ENCODE assay signal across 8 mouse cellular contexts in genomic region chr7:24325675-24326128, GRCm38 (mm10). TPM values are rescaled to one million over a fixed set of nuclear protein-coding genes. Genes with fewer than 3 reads are reported as not detected.
A peak's percentile ranks its signal among the peaks of the same experiment; 100 is the strongest.
DNase-seq lines count a peak whose midpoint lies in the region; ATAC-seq and TF ChIP-seq lines count a peak whose summit lies in the region.

No protein-coding gene starts in this region.

- ATAC-seq in megakaryocyte, adult 5-6 weeks (ENCODE audit: poor library complexity, severe bottlenecking), result no peak
- ATAC-seq in midbrain, postnatal 0 days (ENCODE audit: low FRiP score), result no peak
- ATAC-seq in erythroid progenitor cell, adult 5-6 weeks (replicated peaks; ENCODE audit: low FRiP score, poor library complexity, severe bottlenecking), result no peak

- 3% methylated on average over 13 of the region's 13 CpGs for WGBS in midbrain, postnatal 0 days

- H3K4me3 ChIP-seq in megakaryocyte, embryonic 14.5 days (replicated peaks), result peak overlapping the region; percentile 42
- peak overlapping the region; percentile 26 for H3K4me3 ChIP-seq in midbrain, postnatal 0 days (ENCODE audit: low read depth, low read length)

- 0 out of 2 replicates have a peak overlapping the region, but pooled peaks have one; percentile 18 for H3K27ac ChIP-seq in midbrain, postnatal 0 days (ENCODE audit: low read depth, low read length)

- no peak overlapping the region for H3K9ac ChIP-seq in midbrain, postnatal 0 days (replicated peaks; ENCODE audit: low read length, poor library complexity, severe bottlenecking)

- H3K27me3 ChIP-seq in megakaryocyte, embryonic 14.5 days (replicated peaks), result peaks cover 26% of the 10 kb centered on the region
- H3K27me3 ChIP-seq in midbrain, postnatal 0 days (ENCODE audit: insufficient read depth, low read length), result no peaks in the 10 kb centered on the region

- H3K36me3 ChIP-seq in megakaryocyte, embryonic 14.5 days (replicated peaks; ENCODE audit: low read length), result no peaks in the 10 kb centered on the region
- H3K36me3 ChIP-seq in midbrain, postnatal 0 days (ENCODE audit: insufficient read depth, low read length), result no peaks in the 10 kb centered on the region

- no peaks in the 10 kb centered on the region; the same call in 1 of the 2 replicates for H3K4me1 ChIP-seq in megakaryocyte, embryonic 14.5 days
- H3K4me1 ChIP-seq in midbrain, postnatal 0 days (ENCODE audit: insufficient read depth, low read length), result no peaks in the 10 kb centered on the region

- peak; percentile 60 to 81 for DNase-seq in frontal cortex, adult 2 months (ENCODE audit: extremely low spot score in 1 of 2, low spot score in 1 of 2)
- peak; percentile 50 to 59 for DNase-seq in left cerebral cortex, postnatal 36 days (ENCODE audit: low spot score in 2 of 2)
- DNase-seq in midbrain, postnatal 0 days (ENCODE audit: low spot score), result peak; percentile 14
- DNase-seq in spleen, postnatal 36 days (ENCODE audit: low spot score in 2 of 2), result no peak
- no peak for DNase-seq in urinary bladder, postnatal 36 days (ENCODE audit: low spot score in 2 of 2)

- H3K9me3 ChIP-seq in megakaryocyte, embryonic 14.5 days, result peaks cover 48% of the 10 kb centered on the region
- H3K9me3 ChIP-seq in midbrain, postnatal 0 days (ENCODE audit: low read length), result no peaks in the 10 kb centered on the region

- intact Hi-C loops in left cerebral cortex, postnatal 36 days (cut with DNase I), result no loop called here

- peak overlapping the region; percentile 52 for H3K4me2 ChIP-seq in midbrain, postnatal 0 days (ENCODE audit: low read depth, low read length, poor library complexity, severe bottlenecking)

- TF ChIP-seq CTCF in midbrain, postnatal 0 days (IDR thresholded peaks at IDR 0.05), result no peak

RNA-seq across cellular contexts. Expression of gene Tescl, which starts 8.0 kb away (rescaled TPM):
- not detected in 2 replicates for polyA plus RNA-seq in megakaryocyte, embryonic 14.5 days (2012; ENCODE audit: insufficient read depth, low replicate concordance)
- total RNA-seq in megakaryocyte, adult 5-6 weeks (2015), result not detected in 2 replicates
- not detected in 2 replicates for total RNA-seq in megakaryocyte, adult 5-6 weeks (2017)
- polyA plus RNA-seq in frontal cortex, adult 2 months (2012; rRNA removed), result not detected in 2 replicates
- total RNA-seq in left cerebral cortex, postnatal 36 days (2021), result not detected
- not detected in 2 replicates for total RNA-seq in midbrain, postnatal 0 days (2014; rRNA removed)
- 0.19 TPM in 1 of 2 replicates, not detected in the other for polyA plus RNA-seq in midbrain, postnatal 0 days (2015; fragmentation: Nextera tagmentation; extraction: Ambion mirVana)
- total RNA-seq in erythroid progenitor cell, adult 5-6 weeks (2015; ENCODE audit: low replicate concordance), result not detected in 2 replicates
- not detected in 2 replicates for total RNA-seq in erythroid progenitor cell, adult 5-6 weeks (2017; ENCODE audit: low replicate concordance)

RNA-seq across cellular contexts. Expression of gene Zfp94, which starts 9.2 kb away (rescaled TPM):
- polyA plus RNA-seq in megakaryocyte, embryonic 14.5 days (2012; ENCODE audit: insufficient read depth, low replicate concordance), result 1.1 TPM in 1 of 2 replicates, not detected in the other
- 0.49 and 1.6 TPM in 2 replicates for total RNA-seq in megakaryocyte, adult 5-6 weeks (2015)
- 0.94 and 0.95 TPM in 2 replicates for total RNA-seq in megakaryocyte, adult 5-6 weeks (2017)
- 20.3 and 21.0 TPM in 2 replicates for polyA plus RNA-seq in frontal cortex, adult 2 months (2012; rRNA removed)
- 10 to 100 TPM; 13.2 to 16.2 TPM for total RNA-seq in left cerebral cortex, postnatal 36 days (2021)
- total RNA-seq in midbrain, postnatal 0 days (2014; rRNA removed), result 13.3 and 25.0 TPM in 2 replicates
- polyA plus RNA-seq in midbrain, postnatal 0 days (2015; fragmentation: Nextera tagmentation; extraction: Ambion mirVana), result 17.4 and 22.9 TPM in 2 replicates
- total RNA-seq in erythroid progenitor cell, adult 5-6 weeks (2015; ENCODE audit: low replicate concordance), result 0.72 TPM in 1 of 2 replicates, not detected in the other
- 0.39 TPM in 1 of 2 replicates, not detected in the other for total RNA-seq in erythroid progenitor cell, adult 5-6 weeks (2017; ENCODE audit: low replicate concordance)

RNA-seq across cellular contexts. Expression of gene Lypd5, which starts 23.3 kb away (rescaled TPM):
- polyA plus RNA-seq in megakaryocyte, embryonic 14.5 days (2012; ENCODE audit: insufficient read depth, low replicate concordance), result not detected in 2 replicates
- not detected in 2 replicates for total RNA-seq in megakaryocyte, adult 5-6 weeks (2015)
- not detected in 2 replicates for total RNA-seq in megakaryocyte, adult 5-6 weeks (2017)
- 0.04 TPM in 1 of 2 replicates, not detected in the other for polyA plus RNA-seq in frontal cortex, adult 2 months (2012; rRNA removed)
- total RNA-seq in left cerebral cortex, postnatal 36 days (2021), result not detected
- 0.44 TPM in 1 of 2 replicates, not detected in the other for total RNA-seq in midbrain, postnatal 0 days (2014; rRNA removed)
- polyA plus RNA-seq in midbrain, postnatal 0 days (2015; fragmentation: Nextera tagmentation; extraction: Ambion mirVana), result not detected in 2 replicates
- total RNA-seq in erythroid progenitor cell, adult 5-6 weeks (2015; ENCODE audit: low replicate concordance), result not detected in 2 replicates
- not detected in 2 replicates for total RNA-seq in erythroid progenitor cell, adult 5-6 weeks (2017; ENCODE audit: low replicate concordance)

RNA-seq across cellular contexts. Expression of gene Zfp61, which starts 24.7 kb away (rescaled TPM):
- polyA plus RNA-seq in megakaryocyte, embryonic 14.5 days (2012; ENCODE audit: insufficient read depth, low replicate concordance), result 5.2 and 7.2 TPM in 2 replicates
- total RNA-seq in megakaryocyte, adult 5-6 weeks (2015), result 4.2 and 4.9 TPM in 2 replicates
- 10.6 and 12.7 TPM in 2 replicates for total RNA-seq in megakaryocyte, adult 5-6 weeks (2017)
- polyA plus RNA-seq in frontal cortex, adult 2 months (2012; rRNA removed), result 27.5 and 28.7 TPM in 2 replicates
- total RNA-seq in left cerebral cortex, postnatal 36 days (2021), result 10 to 100 TPM; 21.9 to 23.9 TPM
- total RNA-seq in midbrain, postnatal 0 days (2014; rRNA removed), result 18.3 and 30.9 TPM in 2 replicates
- polyA plus RNA-seq in midbrain, postnatal 0 days (2015; fragmentation: Nextera tagmentation; extraction: Ambion mirVana), result 30.3 and 32.4 TPM in 2 replicates
- 1.1 and 2.5 TPM in 2 replicates for total RNA-seq in erythroid progenitor cell, adult 5-6 weeks (2015; ENCODE audit: low replicate concordance)
- total RNA-seq in erythroid progenitor cell, adult 5-6 weeks (2017; ENCODE audit: low replicate concordance), result 1.8 TPM in 1 of 2 replicates, not detected in the other

RNA-seq across cellular contexts. Expression of gene Kcnn4, which starts 44.4 kb away (rescaled TPM):
- polyA plus RNA-seq in megakaryocyte, embryonic 14.5 days (2012; ENCODE audit: insufficient read depth, low replicate concordance), result 9.0 and 25.3 TPM in 2 replicates
- total RNA-seq in megakaryocyte, adult 5-6 weeks (2015), result 5.9 and 7.6 TPM in 2 replicates
- total RNA-seq in megakaryocyte, adult 5-6 weeks (2017), result 14.2 and 17.0 TPM in 2 replicates
- 2.4 and 3.0 TPM in 2 replicates for polyA plus RNA-seq in frontal cortex, adult 2 months (2012; rRNA removed)
- under 1 TPM; 0.42 to 0.77 TPM for total RNA-seq in left cerebral cortex, postnatal 36 days (2021)
- 0.27 and 2.5 TPM in 2 replicates for total RNA-seq in midbrain, postnatal 0 days (2014; rRNA removed)
- 0.81 and 1.1 TPM in 2 replicates for polyA plus RNA-seq in midbrain, postnatal 0 days (2015; fragmentation: Nextera tagmentation; extraction: Ambion mirVana)
- total RNA-seq in erythroid progenitor cell, adult 5-6 weeks (2015; ENCODE audit: low replicate concordance), result 237 and 287 TPM in 2 replicates
- 417 and 443 TPM in 2 replicates for total RNA-seq in erythroid progenitor cell, adult 5-6 weeks (2017; ENCODE audit: low replicate concordance)

Comparison
In these comparisons a context has a peak if more than half of its experiments do, and no peak if none do; other contexts are left out.
1. DNase-seq: peak in frontal cortex, adult 2 months (2 of 2), left cerebral cortex, postnatal 36 days (2 of 2) and midbrain, postnatal 0 days (single experiment); none in spleen, postnatal 36 days (0 of 2) and urinary bladder, postnatal 36 days (0 of 2).